Comparison of ENCODE assay signal across 9 mouse cellular contexts in the genomic region with DNA sequence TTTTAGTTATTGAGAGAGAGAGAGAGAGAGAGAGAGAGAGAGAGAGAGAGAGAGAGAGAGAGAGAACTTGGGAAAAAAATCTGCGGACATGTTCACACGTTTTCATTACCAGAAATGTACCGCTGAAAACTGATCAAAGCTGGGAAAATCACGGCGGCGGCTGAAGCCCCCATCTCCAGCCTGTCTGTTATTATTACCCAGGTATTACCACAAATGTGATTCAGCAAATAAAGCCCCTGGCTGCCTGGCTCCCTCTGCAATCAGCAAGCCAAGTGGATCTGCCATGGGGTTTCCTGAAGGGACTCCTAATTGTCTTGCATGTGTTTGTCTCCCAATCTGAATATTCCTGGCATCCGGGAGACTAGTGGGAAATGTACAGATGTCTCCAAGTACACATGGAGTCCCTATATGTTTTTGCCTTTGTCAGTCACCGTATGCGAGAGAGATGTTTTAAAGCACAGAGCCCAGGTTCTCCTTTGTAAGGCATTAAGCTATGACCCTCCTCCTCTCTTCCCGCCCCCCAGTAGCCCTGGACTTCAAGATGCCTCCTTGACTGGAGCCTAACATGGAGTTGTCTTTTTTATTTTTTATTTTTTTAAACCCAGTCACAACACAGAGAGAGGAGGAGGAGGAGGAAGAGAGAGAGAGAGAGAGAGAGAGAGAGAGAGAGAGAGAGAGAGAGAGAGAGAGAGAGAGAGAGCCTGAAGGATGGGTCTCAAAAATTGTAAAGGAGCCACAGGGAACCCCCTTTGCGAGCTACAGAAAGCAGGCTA. TPM values are rescaled to one million over a fixed set of nuclear protein-coding genes. Genes with fewer than 3 reads are reported as not detected.
DNase-seq lines count a peak whose midpoint lies in the region; ATAC-seq lines count a peak whose summit lies in the region.
"Had no signal": no experiment of that assay in that cellular context is flagged by ENCODE, and none has a peak within 500 bp of the region (broad histone marks: within the 10 kb centered on the region; RNA-seq: fewer than 3 reads in every experiment).

Gene Zfhx3, plus strand, starts transcription at position 723 of the 773 bp plus-strand sequence.

- H3K9ac ChIP-seq in liver, embryonic 11.5 days (ENCODE audit: low read depth, low read length) = no peak within 1 kb of the TSS
- H3K9ac ChIP-seq in forebrain, embryonic 11.5 days (ENCODE audit: low read length) = peak within 1 kb of the TSS; percentile 17; the same call in 1 of the 2 replicates
- no peak within 1 kb of the TSS for H3K9ac ChIP-seq in intestine, embryonic 15.5 days
- no peak within 1 kb of the TSS for H3K9ac ChIP-seq in stomach, embryonic 15.5 days
- H3K9ac ChIP-seq: liver, embryonic 15.5 days had no signal

- no peaks in the 10 kb centered on the region for H3K9me3 ChIP-seq in liver, embryonic 11.5 days (ENCODE audit: control insufficient read depth, low read length)
- H3K9me3 ChIP-seq in forebrain, embryonic 11.5 days (ENCODE audit: control insufficient read depth, low read length) = no peaks in the 10 kb centered on the region
- no peaks in the 10 kb centered on the region for H3K9me3 ChIP-seq in intestine, embryonic 15.5 days
- H3K9me3 ChIP-seq in stomach, embryonic 15.5 days = no peaks in the 10 kb centered on the region
- H3K9me3 ChIP-seq: liver, embryonic 15.5 days had no signal

- 32% methylated on average over 11 of the region's 11 CpGs for WGBS in liver, embryonic 11.5 days
- WGBS in forebrain, embryonic 11.5 days = 24% methylated on average over 11 of the region's 11 CpGs
- WGBS in intestine, embryonic 15.5 days = 22% methylated on average over 11 of the region's 11 CpGs
- 22% methylated on average over 11 of the region's 11 CpGs for WGBS in stomach, embryonic 15.5 days

- H3K27me3 ChIP-seq in liver, embryonic 11.5 days (replicated peaks; ENCODE audit: control insufficient read depth, insufficient read depth, low read length) = peaks cover 28% of the 10 kb centered on the region
- peaks cover 7% of the 10 kb centered on the region; the same call in 1 of the 2 replicates for H3K27me3 ChIP-seq in forebrain, embryonic 11.5 days (ENCODE audit: control insufficient read depth, insufficient read depth, low read length)
- H3K27me3 ChIP-seq in intestine, embryonic 15.5 days (replicated peaks) = no peaks in the 10 kb centered on the region; the same call in 1 of the 2 replicates
- H3K27me3 ChIP-seq in stomach, embryonic 15.5 days (replicated peaks) = no peaks in the 10 kb centered on the region; the same call in 1 of the 2 replicates

- H3K27ac ChIP-seq in liver, embryonic 11.5 days (ENCODE audit: low read depth, low read length) = no peak within 1 kb of the TSS
- H3K27ac ChIP-seq in forebrain, embryonic 11.5 days (ENCODE audit: low read depth, low read length) = peak within 1 kb of the TSS; percentile 57
- H3K27ac ChIP-seq in intestine, embryonic 15.5 days = no peak within 1 kb of the TSS
- H3K27ac ChIP-seq in stomach, embryonic 15.5 days = no peak within 1 kb of the TSS
- H3K27ac ChIP-seq: liver, embryonic 15.5 days had no signal

- peak within 1 kb of the TSS; percentile 23 for H3K4me2 ChIP-seq in liver, embryonic 11.5 days
- H3K4me2 ChIP-seq in forebrain, embryonic 11.5 days (ENCODE audit: low read depth, low read length, severe bottlenecking) = peak within 1 kb of the TSS; percentile 47
- H3K4me2 ChIP-seq in intestine, embryonic 15.5 days (replicated peaks) = peak within 1 kb of the TSS; percentile 55
- H3K4me2 ChIP-seq in stomach, embryonic 15.5 days = peak within 1 kb of the TSS; percentile 46
- H3K4me2 ChIP-seq: liver, embryonic 15.5 days had no signal

- DNase-seq in liver, embryonic 11.5 days (ENCODE audit: low spot score) = no peak
- no peak for DNase-seq in liver
- DNase-seq in forebrain, embryonic 11.5 days (ENCODE audit: low spot score) = no peak
- no peak for DNase-seq in cerebellum, adult 8-10 months
- DNase-seq in ovary, postnatal 10 days (ENCODE audit: low spot score) = no peak
- no peak for DNase-seq in thymus, postnatal 14 days

- H3K4me1 ChIP-seq in liver, embryonic 11.5 days (replicated peaks; ENCODE audit: control insufficient read depth, insufficient read depth, low read length) = no peaks in the 10 kb centered on the region
- H3K4me1 ChIP-seq in forebrain, embryonic 11.5 days (replicated peaks; ENCODE audit: control insufficient read depth, insufficient read depth, low read length) = peaks cover 12% of the 10 kb centered on the region; the same call in 1 of the 2 replicates
- H3K4me1 ChIP-seq in intestine, embryonic 15.5 days (replicated peaks) = peaks cover 12% of the 10 kb centered on the region
- H3K4me1 ChIP-seq in stomach, embryonic 15.5 days = peaks cover 4% of the 10 kb centered on the region; the same call in 1 of the 2 replicates
- H3K4me1 ChIP-seq: liver, embryonic 15.5 days had no signal

- no peaks in the 10 kb centered on the region for H3K36me3 ChIP-seq in liver, embryonic 11.5 days (ENCODE audit: control insufficient read depth, insufficient read depth, low read length)
- H3K36me3 ChIP-seq in forebrain, embryonic 11.5 days (ENCODE audit: control insufficient read depth, insufficient read depth, low read length) = no peaks in the 10 kb centered on the region
- no peaks in the 10 kb centered on the region for H3K36me3 ChIP-seq in intestine, embryonic 15.5 days
- no peaks in the 10 kb centered on the region for H3K36me3 ChIP-seq in stomach, embryonic 15.5 days
- H3K36me3 ChIP-seq: liver, embryonic 15.5 days had no signal

- no peak for ATAC-seq in liver, embryonic 11.5 days (replicated peaks; ENCODE audit: low FRiP score)
- no peak for ATAC-seq in forebrain, embryonic 11.5 days (replicated peaks; ENCODE audit: low FRiP score)
- no peak for ATAC-seq in intestine, embryonic 15.5 days
- ATAC-seq in stomach, embryonic 15.5 days (ENCODE audit: insufficient read depth, low FRiP score, low read depth) = no peak

- H3K4me3 ChIP-seq in liver, embryonic 11.5 days (ENCODE audit: low read depth, low read length) = no peak within 1 kb of the TSS
- peak within 1 kb of the TSS; percentile 22 for H3K4me3 ChIP-seq in forebrain, embryonic 11.5 days (ENCODE audit: low read depth, low read length)
- peak within 1 kb of the TSS; percentile 22; the same call in 1 of the 2 replicates for H3K4me3 ChIP-seq in intestine, embryonic 15.5 days (replicated peaks)
- H3K4me3 ChIP-seq in stomach, embryonic 15.5 days (replicated peaks) = peak within 1 kb of the TSS; percentile 23
- H3K4me3 ChIP-seq: liver, embryonic 15.5 days had no signal

RNA-seq across cellular contexts. Expression of gene Zfhx3, which starts in this region (rescaled TPM):
- polyA plus RNA-seq in liver, embryonic 11.5 days (2014; fragmentation: Nextera tagmentation; extraction: Ambion mirVana) = 4.2 and 6.1 TPM in 2 replicates
- 21.7 and 22.9 TPM in 2 replicates for polyA plus RNA-seq in forebrain, embryonic 11.5 days (2014; fragmentation: Nextera tagmentation; extraction: Ambion mirVana)
- 9.7 and 11.5 TPM in 2 replicates for polyA plus RNA-seq in intestine, embryonic 15.5 days (2015; fragmentation: Nextera tagmentation; extraction: Ambion mirVana)
- polyA plus RNA-seq in stomach, embryonic 15.5 days (2015; fragmentation: Nextera tagmentation; extraction: Ambion mirVana) = 12.9 and 14.3 TPM in 2 replicates
